Mouse (Mus musculus): ENCODE results near the gene Pla2r1.

DNA sequence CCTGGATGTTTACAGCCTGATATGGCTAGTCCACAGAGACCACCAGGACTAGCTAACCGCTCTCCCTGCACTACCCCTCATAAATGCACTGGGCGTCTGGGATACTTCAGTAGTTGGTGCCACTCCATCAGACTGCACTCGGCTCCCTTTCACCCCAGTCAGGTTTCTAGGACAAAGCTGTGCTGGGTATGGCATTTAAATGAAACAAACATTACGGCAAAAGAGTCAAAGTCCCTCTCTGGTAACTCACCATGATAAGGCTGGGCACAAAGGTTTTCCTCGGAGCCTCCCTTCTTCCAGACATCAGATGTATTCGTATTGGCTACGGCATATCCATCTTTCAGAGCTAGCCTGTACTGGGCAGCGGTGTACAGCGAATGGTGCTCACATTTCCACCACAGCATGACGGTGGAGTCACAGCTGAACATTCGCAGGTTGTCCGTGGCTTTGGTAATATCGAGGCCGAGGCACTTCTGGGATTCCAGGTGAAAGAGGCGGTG lies 177.4 kb downstream of the Pla2r1 start:
- TF ChIP-seq MAX (IDR thresholded peaks at IDR 0.05; ENCODE audit: low read depth) (no peak), POLR2A (IDR thresholded peaks at IDR 0.05; ENCODE audit: insufficient read length, low read depth) (no peak), MYOG (IDR thresholded peaks at IDR 0.05; ENCODE audit: control insufficient read depth in 1 of 3, insufficient read depth in 1 of 3, insufficient read length in 2 of 3, low read depth in 2 of 3) (no peak), POLR2AphosphoS2 (IDR thresholded peaks at IDR 0.05; ENCODE audit: insufficient read length, low read depth) (no peak), SRF (IDR thresholded peaks at IDR 0.05; ENCODE audit: control insufficient read depth, insufficient read length, low read depth) (no peak)
